Mouse (Mus musculus): ENCODE measurements around the gene Rab22a. TPM values are rescaled to one million over a fixed set of nuclear protein-coding genes. Genes with fewer than 3 reads are reported as not detected.
"Not testable (repeated sequence)": the region's sequence is repeated elsewhere in the genome, so short reads cannot be mapped to it uniquely, and the experiment has no call there.

Rab22a gene
- polyA plus RNA-seq, 1 experiment from 2014 or later = 25.2 TPM

DNA sequence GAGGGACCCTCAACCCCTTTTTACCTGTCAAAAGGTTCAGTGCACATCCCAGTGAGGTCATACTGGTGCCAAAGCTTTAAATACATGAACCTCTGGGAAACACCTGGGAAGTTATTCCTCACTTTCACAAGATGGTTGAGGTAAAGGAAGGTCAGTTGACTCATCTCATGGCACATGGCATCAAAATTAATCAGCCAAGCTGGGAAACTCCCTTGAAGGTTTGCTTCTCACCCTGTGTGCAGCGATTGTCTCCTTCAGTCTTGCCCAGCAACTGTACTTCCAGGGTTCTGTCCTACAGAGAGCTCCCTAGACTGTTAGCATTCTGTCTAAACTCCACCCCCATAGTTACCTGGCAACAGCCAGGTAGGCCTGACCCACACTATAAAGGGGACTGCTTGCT lies 20.6 kb downstream of the Rab22a start:
- Histone ChIP-seq H3K27ac (no peak overlapping the region), H3K9me3 (no peaks in the 10 kb centered on the region), H3K27me3 (ENCODE audit: poor library complexity, severe bottlenecking) (no peaks in the 10 kb centered on the region), H3K36me3 (replicated peaks) (peaks cover 29% of the 10 kb centered on the region), H3K4me3 (no peak overlapping the region), H3K4me1 (peaks cover 5% of the 10 kb centered on the region; the same call in 1 of the 2 replicates)
- 67% methylated on average over 1 of the region's 1 CpGs for WGBS
- no peak for DNase-seq (ENCODE audit: extremely low spot score, low spot score)

DNA sequence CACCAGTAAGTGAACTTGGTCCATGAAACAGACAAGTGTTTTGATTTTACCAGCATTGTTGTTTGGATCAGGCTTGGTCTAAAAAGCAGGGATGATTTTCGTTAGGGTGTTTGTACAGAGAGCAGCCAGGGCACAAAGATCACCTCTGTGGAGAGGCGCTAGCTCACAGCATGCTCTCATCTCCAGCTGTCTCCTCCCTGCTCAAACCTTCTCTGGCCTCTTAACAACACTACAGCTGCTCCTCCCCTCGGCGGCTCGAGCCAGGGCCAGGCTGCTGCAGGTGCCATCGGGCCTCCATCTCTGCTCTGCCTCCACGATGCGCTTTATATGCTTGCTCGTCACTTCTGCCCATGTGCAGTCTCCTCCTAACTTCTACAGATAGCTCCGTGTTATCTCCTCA lies 23.2 kb downstream of the Rab22a start:
- no peaks in the 10 kb centered on the region for H3K9me3 ChIP-seq
- WGBS = 72% methylated on average over 10 of the region's 10 CpGs
- peaks cover 27% of the 10 kb centered on the region for H3K36me3 ChIP-seq (replicated peaks)
- peaks cover 22% of the 10 kb centered on the region for H3K4me1 ChIP-seq
- H3K27ac ChIP-seq = no peak overlapping the region
- no peak for DNase-seq (ENCODE audit: extremely low spot score, low spot score)
- H3K27me3 ChIP-seq (ENCODE audit: poor library complexity, severe bottlenecking) = no peaks in the 10 kb centered on the region
- H3K4me3 ChIP-seq = no peak overlapping the region

DNA sequence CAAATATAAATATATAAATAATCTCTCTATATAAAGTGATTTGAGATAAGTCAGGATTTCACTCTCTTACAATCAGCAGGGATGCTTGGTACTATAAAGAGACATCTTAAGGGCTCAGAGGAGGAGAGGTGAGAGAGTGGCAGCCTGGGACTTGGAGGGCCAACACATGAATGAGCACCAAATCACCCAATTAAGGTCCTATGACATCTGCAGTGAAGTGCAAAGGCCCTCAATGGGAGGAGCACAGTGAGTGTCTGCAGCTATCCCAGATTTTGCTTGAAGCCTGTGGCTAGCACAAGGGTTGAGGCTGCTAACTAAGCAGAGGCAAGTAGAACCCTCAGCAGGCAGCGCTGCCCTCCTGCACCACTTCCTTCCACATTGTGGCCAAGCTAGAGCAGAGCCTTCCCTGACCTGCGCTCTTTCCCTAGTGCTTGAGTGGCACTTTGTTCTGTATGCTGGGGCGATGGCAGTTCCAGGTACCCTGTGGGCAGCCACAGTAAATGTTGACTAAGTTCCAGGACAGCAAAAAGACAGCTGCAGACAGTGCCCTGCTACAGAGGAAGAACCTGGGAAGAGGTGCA lies 26.3 kb downstream of the Rab22a start:
- Histone ChIP-seq H3K27me3 (ENCODE audit: poor library complexity, severe bottlenecking) (no peaks in the 10 kb centered on the region), H3K36me3 (replicated peaks) (peaks cover 58% of the 10 kb centered on the region), H3K4me3 (no peak overlapping the region), H3K9me3 (no peaks in the 10 kb centered on the region), H3K4me1 (peaks cover 22% of the 10 kb centered on the region), H3K27ac (no peak overlapping the region)
- no peak for DNase-seq (ENCODE audit: extremely low spot score, low spot score)
- 89% methylated on average over 3 of the region's 3 CpGs for WGBS

DNA sequence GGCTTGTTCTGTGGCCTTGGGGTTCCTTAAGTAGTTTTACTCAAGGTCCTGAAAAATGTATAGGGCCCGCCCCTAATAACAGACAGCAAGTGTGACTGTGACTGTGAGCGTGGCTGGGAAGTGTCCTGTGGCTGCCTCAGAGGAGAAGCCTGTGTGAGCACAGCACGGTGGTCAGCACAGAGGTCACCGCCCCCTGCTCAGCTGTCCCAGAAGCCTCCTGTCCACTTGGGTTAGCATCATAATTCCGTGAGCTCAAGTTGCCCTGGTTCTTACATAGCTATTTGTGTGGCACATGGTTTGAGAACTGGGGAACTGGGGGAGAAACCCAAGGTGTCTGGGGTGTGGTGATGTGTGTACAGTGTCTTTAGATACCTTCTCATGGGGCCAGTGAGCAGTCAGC lies 27.8 kb downstream of the Rab22a start:
- WGBS = 83% methylated on average over 5 of the region's 5 CpGs
- peaks cover 22% of the 10 kb centered on the region for H3K4me1 ChIP-seq
- H3K27ac ChIP-seq = no peak overlapping the region
- no peaks in the 10 kb centered on the region for H3K27me3 ChIP-seq (ENCODE audit: poor library complexity, severe bottlenecking)
- no peaks in the 10 kb centered on the region for H3K9me3 ChIP-seq
- H3K4me3 ChIP-seq = no peak overlapping the region
- H3K36me3 ChIP-seq (replicated peaks) = peaks cover 67% of the 10 kb centered on the region
- DNase-seq (ENCODE audit: extremely low spot score, low spot score) = no peak

DNA sequence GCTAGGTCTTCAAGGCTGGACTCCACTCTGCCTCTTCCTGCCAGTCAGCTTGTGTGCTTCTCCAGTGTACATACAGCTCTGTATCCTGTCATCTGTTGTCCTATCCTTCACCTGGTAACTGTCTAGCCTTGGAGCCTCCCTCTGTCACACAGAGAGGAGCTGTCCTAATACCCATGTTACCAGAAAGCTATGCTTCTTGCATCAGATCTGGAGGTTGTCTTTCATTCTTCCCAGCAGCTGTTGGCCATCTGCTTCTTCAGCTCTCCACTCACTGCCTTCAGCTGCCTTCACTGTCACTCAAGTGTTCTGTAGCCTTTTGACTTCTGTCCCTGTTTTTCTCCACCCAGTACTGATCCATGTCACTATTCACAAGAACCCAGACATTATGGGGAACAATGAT lies 30.3 kb downstream of the Rab22a start:
- Histone ChIP-seq H3K9me3 (no peaks in the 10 kb centered on the region), H3K27me3 (ENCODE audit: poor library complexity, severe bottlenecking) (no peaks in the 10 kb centered on the region), H3K36me3 (replicated peaks) (peaks cover 61% of the 10 kb centered on the region), H3K4me3 (no peak overlapping the region), H3K4me1 (peaks cover 16% of the 10 kb centered on the region), H3K27ac (no peak overlapping the region)
- DNase-seq (ENCODE audit: extremely low spot score, low spot score) = no peak

DNA sequence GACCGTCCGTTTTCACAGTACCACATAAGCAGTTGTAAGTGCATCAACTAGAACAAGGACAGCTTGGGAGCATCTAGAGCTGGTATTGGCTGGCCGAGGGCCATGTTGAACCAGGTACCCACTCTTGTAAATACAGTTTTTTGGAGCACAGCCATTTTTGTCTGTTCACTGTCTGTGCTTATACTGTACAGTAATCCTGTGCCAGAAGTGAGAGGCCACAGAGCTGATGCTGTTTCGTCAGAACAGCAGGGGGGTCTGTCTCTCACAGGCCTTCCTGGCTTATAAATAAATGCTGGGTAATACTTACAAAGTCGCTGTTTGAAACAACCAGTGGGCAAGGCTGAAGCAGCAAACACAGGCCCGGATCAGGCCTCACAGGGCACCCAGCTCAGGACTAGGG lies 32.2 kb downstream of the Rab22a start:
- Histone ChIP-seq H3K9me3 (no peaks in the 10 kb centered on the region), H3K4me3 (no peak overlapping the region), H3K27ac (no peak overlapping the region), H3K36me3 (replicated peaks) (peaks cover 78% of the 10 kb centered on the region), H3K27me3 (ENCODE audit: poor library complexity, severe bottlenecking) (no peaks in the 10 kb centered on the region), H3K4me1 (peaks cover 6% of the 10 kb centered on the region)
- 97% methylated on average over 6 of the region's 6 CpGs for WGBS
- DNase-seq (ENCODE audit: extremely low spot score, low spot score) = no peak

DNA sequence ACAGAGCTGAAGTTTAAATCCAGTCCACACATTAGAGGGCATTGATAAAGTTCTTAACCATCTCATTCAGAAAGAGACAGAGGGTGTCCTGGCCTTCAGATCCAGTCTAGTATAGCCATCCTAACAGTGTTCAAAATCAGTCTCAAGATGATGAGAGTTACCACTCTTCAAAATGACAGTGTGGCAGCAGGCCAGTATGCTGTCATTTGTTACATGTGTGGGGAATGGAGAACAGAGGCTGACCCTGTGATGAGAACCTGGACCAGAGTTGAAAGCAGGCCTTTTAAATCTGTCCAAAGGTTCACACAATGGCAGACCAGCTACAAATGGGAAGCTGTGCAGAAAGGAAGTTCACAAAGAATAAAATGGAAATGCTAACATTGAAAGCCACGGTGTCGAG lies 33.1 kb downstream of the Rab22a start:
- peaks cover 87% of the 10 kb centered on the region for H3K36me3 ChIP-seq (replicated peaks)
- WGBS = 98% methylated on average over 2 of the region's 2 CpGs

DNA sequence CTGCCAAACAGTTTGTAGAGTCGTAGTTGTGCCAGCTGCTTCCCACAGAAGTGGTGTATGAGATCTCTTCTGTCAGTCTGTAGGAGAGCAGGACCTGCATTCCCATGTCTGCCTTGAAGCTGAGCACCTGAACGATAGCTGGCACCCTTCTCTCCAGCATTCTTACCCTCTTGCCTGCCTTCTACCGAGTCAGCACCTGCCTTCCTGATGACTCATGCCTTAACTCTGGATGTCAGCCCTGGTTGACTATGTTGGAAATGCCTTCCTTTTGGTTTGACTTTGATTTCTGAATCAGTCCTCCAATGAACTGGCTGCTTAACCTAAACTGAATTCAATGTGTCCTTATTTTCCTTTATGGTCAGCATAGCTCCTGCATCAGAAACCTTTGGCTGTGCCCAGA lies 39.3 kb downstream of the Rab22a start:
- peaks cover 91% of the 10 kb centered on the region for H3K36me3 ChIP-seq (replicated peaks)
- no peaks in the 10 kb centered on the region for H3K27me3 ChIP-seq (ENCODE audit: poor library complexity, severe bottlenecking)
- 92% methylated on average over 3 of the region's 3 CpGs for WGBS

More for the DNA sequence above, 33.1 kb downstream of the Rab22a start:
- Histone ChIP-seq H3K9me3 (no peaks in the 10 kb centered on the region), H3K27me3 (ENCODE audit: poor library complexity, severe bottlenecking) (no peaks in the 10 kb centered on the region), H3K4me3 (no peak overlapping the region), H3K27ac (no peak overlapping the region), H3K4me1 (no peaks in the 10 kb centered on the region)
- no peak for DNase-seq (ENCODE audit: extremely low spot score, low spot score)

DNA sequence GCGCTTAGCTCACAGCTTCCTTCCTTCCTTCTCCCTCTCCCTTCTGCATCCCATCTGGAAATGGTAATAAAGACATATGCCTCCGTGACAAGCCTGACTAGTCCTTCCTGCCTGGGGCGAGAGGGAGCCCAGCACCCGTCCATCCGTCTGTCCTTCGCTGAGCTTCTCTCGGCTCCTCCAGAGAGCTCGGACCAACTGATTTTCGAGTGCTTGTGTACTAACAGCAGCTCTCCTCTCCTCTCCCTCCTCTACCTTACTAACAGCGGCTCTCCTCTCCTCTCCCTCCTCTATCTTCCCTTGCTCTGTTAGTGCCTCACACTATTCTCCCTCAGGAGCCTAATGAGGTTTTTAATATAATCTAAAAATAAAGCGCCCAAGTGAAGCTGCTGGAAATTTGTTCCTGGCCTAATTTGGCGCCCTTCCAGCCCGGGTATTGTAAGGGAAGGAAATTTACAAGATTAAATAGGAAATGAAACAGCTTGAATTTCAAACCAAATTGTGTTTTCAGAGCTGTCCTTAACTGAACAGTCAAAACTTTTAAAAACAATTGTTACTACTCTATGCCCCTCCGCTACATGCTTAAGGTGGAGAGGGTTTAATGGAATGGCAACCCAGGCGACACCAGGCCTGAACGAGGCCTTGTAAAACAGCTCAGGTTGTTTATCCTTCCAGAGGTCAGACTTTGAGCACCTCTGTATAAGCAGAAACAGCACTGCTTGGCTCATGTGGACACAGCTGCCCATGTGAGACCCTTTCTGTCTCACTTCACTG lies 42.7 kb downstream of the Rab22a start:
- peaks cover 79% of the 10 kb centered on the region for H3K36me3 ChIP-seq (replicated peaks)
- no peak overlapping the region for H3K27ac ChIP-seq
- H3K4me1 ChIP-seq = no peaks in the 10 kb centered on the region
- H3K27me3 ChIP-seq (ENCODE audit: poor library complexity, severe bottlenecking) = no peaks in the 10 kb centered on the region
- no peak for DNase-seq (ENCODE audit: extremely low spot score, low spot score)
- 84% methylated on average over 16 of the region's 16 CpGs for WGBS
- no peak overlapping the region for H3K4me3 ChIP-seq
- H3K9me3 ChIP-seq = no peaks in the 10 kb centered on the region

More for the DNA sequence above, 39.3 kb downstream of the Rab22a start:
- Histone ChIP-seq H3K4me1 (no peaks in the 10 kb centered on the region), H3K27ac (no peak overlapping the region), H3K9me3 (no peaks in the 10 kb centered on the region), H3K4me3 (no peak overlapping the region)
- DNase-seq (ENCODE audit: extremely low spot score, low spot score) = no peak

DNA sequence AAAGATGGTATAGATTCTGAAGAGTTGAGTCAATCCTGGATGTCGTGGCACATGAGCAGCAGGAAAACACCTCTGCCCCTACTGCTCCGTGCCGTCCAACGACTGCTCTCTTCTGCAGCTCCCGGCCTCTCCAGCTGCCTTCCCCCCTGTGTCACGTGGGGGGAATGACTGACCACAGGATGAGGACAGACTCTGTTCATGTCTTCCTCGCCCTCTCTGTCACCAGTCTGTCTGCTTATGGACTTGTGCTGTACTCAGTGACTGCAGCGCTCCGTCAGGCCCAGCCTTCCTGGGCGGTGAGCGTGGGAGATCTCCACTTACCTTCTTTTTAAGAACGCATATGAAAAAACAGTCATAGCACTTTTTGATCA lies 43.3 kb downstream of the Rab22a start:
- 88% methylated on average over 12 of the region's 12 CpGs for WGBS
- no peaks in the 10 kb centered on the region for H3K4me1 ChIP-seq
- H3K4me3 ChIP-seq = no peak overlapping the region
- H3K9me3 ChIP-seq = no peaks in the 10 kb centered on the region
- DNase-seq (ENCODE audit: extremely low spot score, low spot score) = no peak
- no peak overlapping the region for H3K27ac ChIP-seq
- peaks cover 77% of the 10 kb centered on the region for H3K36me3 ChIP-seq (replicated peaks)
- no peaks in the 10 kb centered on the region for H3K27me3 ChIP-seq (ENCODE audit: poor library complexity, severe bottlenecking)

DNA sequence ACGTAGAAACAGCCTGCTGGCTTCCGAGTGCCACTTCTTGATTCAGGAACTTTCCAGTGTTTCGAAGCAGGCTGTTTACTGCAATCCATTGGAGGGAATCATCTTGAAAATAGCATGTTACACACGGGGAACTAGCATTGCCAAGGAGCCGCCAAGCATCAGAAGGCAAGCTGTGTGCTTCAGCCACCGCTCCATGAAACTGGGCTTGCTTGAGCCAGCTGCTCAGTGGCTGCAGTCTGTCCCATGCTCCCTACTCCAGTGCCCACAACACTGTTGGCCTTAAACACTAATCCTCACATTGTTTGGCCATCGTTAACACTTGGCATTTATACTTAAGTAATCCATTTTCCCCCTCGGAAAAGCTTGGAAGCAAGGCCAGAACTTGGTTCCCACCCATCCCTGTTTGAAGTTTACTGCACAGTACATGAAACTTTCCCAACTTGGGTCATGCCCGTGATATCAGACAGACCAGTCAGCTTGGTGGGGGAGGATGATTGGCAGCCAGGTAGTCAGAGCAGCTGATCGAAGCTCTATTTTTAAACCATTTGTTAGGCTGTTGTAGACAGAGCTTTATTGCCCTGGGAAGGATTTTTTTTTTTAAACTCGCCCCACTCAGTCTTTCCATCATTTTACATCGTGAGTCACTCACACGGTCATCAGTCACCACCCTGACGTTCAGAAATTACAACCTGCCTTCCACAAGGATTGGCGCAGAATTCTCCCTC lies 46.4 kb downstream of the Rab22a start:
- Histone ChIP-seq H3K36me3 (replicated peaks) (peaks cover 60% of the 10 kb centered on the region), H3K27ac (no peak overlapping the region), H3K27me3 (ENCODE audit: poor library complexity, severe bottlenecking) (no peaks in the 10 kb centered on the region), H3K4me1 (no peaks in the 10 kb centered on the region), H3K9me3 (no peaks in the 10 kb centered on the region), H3K4me3 (no peak overlapping the region)
- WGBS = 88% methylated on average over 15 of the region's 15 CpGs
- no peak for DNase-seq (ENCODE audit: extremely low spot score, low spot score)

DNA sequence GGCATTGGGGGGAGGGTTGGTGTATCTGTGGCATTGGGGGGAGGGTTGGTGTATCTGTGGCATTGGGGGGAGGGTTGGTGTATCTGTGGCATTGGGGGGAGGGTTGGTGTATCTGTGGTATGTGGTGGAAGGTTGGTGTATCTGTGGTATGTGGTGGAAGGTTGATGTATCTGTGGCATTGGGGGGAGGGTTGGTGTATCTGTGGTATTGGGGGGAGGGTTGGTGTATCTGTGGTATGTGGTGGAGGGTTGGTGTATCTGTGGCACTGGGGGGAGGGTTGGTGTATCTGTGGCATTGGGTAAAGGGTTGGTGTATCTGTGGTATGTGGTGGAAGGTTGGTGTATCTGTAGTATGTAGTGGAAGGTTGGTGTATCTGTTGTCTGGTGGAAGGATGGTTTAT lies 48.1 kb downstream of the Rab22a start:
- not testable (repeated sequence) for H3K4me1 ChIP-seq; DNase-seq (ENCODE audit: extremely low spot score, low spot score); H3K4me3 ChIP-seq; H3K27ac ChIP-seq; H3K27me3 ChIP-seq (ENCODE audit: poor library complexity, severe bottlenecking); H3K9me3 ChIP-seq
- peaks cover 44% of the 10 kb centered on the region for H3K36me3 ChIP-seq (replicated peaks)

DNA sequence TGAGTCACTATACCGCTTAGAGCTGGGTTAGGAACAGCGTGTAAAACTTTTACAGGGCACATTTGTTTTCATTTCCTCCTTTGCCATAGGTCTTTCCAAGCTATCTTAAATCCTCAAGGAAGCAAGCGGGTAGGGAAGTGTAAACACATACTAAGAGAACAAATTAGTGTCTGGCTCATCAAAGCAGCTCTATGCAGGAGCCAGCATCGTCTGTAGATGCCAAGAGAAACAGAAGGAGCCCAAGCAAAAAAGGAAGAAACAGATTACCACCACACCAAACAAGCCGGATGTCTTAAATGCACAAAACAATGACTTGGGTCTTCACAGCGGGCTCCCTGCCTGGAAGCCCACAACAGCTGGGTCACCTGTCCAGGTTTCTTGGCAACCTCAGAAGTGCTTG lies 50.6 kb downstream of the Rab22a start:
- Histone ChIP-seq H3K4me1 (peaks cover 28% of the 10 kb centered on the region), H3K4me3 (no peak overlapping the region), H3K27ac (no peak overlapping the region), H3K36me3 (replicated peaks) (peaks cover 26% of the 10 kb centered on the region), H3K9me3 (no peaks in the 10 kb centered on the region), H3K27me3 (ENCODE audit: poor library complexity, severe bottlenecking) (no peaks in the 10 kb centered on the region)
- 89% methylated on average over 6 of the region's 6 CpGs for WGBS
- DNase-seq (ENCODE audit: extremely low spot score, low spot score) = no peak
